Mouse (Mus musculus): ENCODE results near the gene Psmd3. TPM values are rescaled to one million over a fixed set of nuclear protein-coding genes. Genes with fewer than 3 reads are reported as not detected.

The Psmd3 gene
- polyA plus RNA-seq, 1 experiment: not detected

DNA sequence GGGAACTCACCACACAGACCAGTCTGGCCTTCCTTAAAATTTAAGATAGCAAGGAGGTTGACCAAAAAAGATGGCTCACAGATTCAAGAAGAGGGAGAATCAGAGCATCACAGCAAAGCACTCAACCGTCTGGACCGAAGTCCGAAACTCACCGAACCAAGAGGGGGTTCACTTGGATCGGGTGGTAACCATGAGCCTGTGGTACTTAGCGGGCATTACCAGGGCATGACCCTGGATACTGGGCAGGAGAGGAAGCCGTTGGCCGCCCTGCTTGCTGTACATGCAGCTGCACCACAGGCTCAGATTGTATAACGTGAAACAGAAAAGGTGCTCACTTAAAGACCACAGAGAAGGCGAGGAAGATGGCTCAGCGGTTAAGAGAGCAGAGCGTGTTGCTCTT lies 14.9 kb downstream of the Psmd3 start:
- TF ChIP-seq POLR2A (IDR thresholded peaks at IDR 0.05; ENCODE audit: insufficient read depth, low read depth, low read length): no peak
- no peak for TF ChIP-seq CTCF (IDR thresholded peaks at IDR 0.05; ENCODE audit: insufficient read depth, low read depth, low read length)
- Histone ChIP-seq H3K4me3 (ENCODE audit: insufficient read depth, low read depth, low read length) (no peak overlapping the region), H3K4me1 (ENCODE audit: control insufficient read depth, insufficient read depth, low read length) (no peaks in the 10 kb centered on the region), H3K27ac (ENCODE audit: insufficient read depth, low read depth, low read length) (no peak overlapping the region)
- WGBS: 88% methylated on average over 12 of the region's 12 CpGs

DNA sequence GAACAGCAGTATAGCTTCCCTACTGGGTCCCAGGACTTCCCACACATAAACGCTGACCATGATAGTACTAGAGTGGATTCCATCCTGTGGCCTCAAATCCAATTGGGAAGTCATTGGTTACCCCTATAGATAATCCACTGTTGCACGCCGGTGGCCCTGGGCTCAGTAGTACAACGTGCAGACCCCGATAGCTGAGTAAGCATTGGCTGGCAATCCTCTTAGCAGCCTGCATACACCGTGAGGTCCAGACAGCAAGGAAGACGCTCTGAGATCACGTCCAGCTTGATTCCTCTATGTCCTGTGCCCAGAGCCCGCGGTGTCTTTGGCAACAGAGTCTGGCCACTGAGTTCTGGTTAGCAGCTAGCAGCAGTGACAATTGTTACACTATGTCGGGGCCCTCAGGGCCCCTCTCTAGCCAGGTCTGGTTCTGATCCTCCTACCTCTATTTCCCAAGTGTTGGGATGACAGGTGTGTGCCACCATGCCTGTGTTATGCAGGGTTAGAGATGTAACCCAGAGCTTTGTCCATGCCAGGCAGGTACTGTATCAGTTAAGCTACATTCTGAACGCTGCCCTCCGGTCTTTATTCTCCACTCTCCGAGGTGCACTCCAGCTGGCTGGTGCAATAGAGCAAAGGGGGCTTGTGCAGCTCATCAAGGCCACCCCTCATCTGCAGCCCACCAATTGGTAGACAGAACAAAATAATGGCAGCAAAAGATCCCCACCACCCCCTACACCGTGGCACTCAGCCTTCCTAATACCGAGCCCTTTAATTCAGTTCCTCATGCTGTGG lies 16.7 kb downstream of the Psmd3 start:
- Histone ChIP-seq H3K27ac (ENCODE audit: insufficient read depth, low read depth, low read length) (no peak overlapping the region), H3K4me1 (ENCODE audit: control insufficient read depth, insufficient read depth, low read length) (no peaks in the 10 kb centered on the region), H3K4me3 (ENCODE audit: insufficient read depth, low read depth, low read length) (no peak overlapping the region)
- 85% methylated on average over 16 of the region's 16 CpGs for WGBS
- TF ChIP-seq CTCF (IDR thresholded peaks at IDR 0.05; ENCODE audit: insufficient read depth, low read depth, low read length) (no peak), POLR2A (IDR thresholded peaks at IDR 0.05; ENCODE audit: insufficient read depth, low read depth, low read length) (no peak)

DNA sequence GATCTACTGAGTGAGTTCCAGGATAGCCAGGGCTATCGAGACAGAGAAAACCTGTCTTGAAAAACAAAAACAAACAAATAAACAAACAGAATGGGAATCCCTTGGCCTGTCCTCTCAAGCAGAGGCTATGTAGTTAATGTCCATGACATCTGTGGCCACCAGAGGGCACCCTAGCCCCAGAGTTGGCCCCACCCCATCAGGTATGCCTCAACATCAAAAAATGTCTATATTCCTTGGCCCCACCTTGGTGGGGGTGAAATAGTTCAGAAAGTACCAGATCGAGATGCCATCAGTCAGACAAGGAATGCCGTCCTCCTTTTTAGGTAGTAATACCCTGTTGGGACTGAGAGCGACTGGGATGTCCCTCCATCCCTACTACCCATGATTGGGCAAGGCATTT lies 17.6 kb downstream of the Psmd3 start:
- TF ChIP-seq CTCF (IDR thresholded peaks at IDR 0.05; ENCODE audit: insufficient read depth, low read depth, low read length) (0 out of 2 replicates have a peak, but pooled peaks have one; percentile 16), POLR2A (IDR thresholded peaks at IDR 0.05; ENCODE audit: insufficient read depth, low read depth, low read length) (no peak)
- H3K27ac ChIP-seq (ENCODE audit: insufficient read depth, low read depth, low read length): no peak overlapping the region
- WGBS: 38% methylated on average over 4 of the region's 4 CpGs
- no peak overlapping the region for H3K4me3 ChIP-seq (ENCODE audit: insufficient read depth, low read depth, low read length)
- no peaks in the 10 kb centered on the region for H3K4me1 ChIP-seq (ENCODE audit: control insufficient read depth, insufficient read depth, low read length)

DNA sequence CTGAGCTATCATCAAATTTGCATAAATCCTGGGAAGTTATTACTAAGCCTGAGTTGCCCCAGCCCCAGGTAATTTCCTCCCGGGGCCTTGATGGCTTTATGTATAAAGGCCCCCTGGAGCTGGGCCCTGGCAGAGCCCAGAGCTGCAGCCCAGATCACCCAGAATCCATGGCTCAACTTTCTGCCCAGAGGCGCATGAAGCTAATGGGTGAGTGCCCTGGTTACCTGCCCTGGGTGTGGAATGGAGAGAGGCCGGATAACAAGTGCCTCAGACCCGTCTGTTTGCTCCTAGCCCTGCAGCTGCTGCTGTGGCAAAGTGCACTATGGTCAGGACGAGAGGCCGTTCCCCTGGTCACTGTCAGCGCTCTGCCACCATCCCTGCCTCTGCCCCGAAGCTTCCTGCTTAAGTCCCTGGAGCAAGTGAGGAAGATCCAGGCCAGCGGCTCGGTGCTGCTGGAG lies 18.9 kb downstream of the Psmd3 start, which contains the start of gene Csf3:
TSS of gene Csf3 (plus strand) at position 51 of the 458 bp plus-strand sequence.
- WGBS: 67% methylated on average over 10 of the region's 10 CpGs
- Histone ChIP-seq H3K4me1 (ENCODE audit: control insufficient read depth, insufficient read depth, low read length) (no peaks in the 10 kb centered on the region), H3K4me3 (ENCODE audit: insufficient read depth, low read depth, low read length) (no peak within 1 kb of the TSS), H3K27ac (ENCODE audit: insufficient read depth, low read depth, low read length) (no peak within 1 kb of the TSS)
- TF ChIP-seq CTCF (IDR thresholded peaks at IDR 0.05; ENCODE audit: insufficient read depth, low read depth, low read length) (no peak), POLR2A (IDR thresholded peaks at IDR 0.05; ENCODE audit: insufficient read depth, low read depth, low read length) (no peak)

DNA sequence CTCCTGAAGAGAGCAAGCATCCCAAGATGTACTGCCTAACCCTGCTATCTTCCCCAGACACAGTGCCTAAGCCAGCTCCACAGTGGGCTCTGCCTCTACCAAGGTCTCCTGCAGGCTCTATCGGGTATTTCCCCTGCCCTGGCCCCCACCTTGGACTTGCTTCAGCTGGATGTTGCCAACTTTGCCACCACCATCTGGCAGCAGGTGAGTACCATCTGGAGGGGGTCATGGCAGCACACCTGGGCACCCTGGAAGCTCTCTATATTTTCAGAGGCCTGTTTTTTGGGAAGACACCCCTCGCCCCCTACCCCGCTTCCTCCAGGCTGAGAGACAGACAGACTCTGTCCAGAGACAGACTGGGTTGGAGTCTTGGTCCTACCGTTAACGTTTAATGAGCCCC lies 20.0 kb downstream of the Psmd3 start:
- 71% methylated on average over 5 of the region's 5 CpGs for WGBS
- Histone ChIP-seq H3K27ac (ENCODE audit: insufficient read depth, low read depth, low read length) (no peak overlapping the region), H3K4me3 (ENCODE audit: insufficient read depth, low read depth, low read length) (no peak overlapping the region), H3K4me1 (ENCODE audit: control insufficient read depth, insufficient read depth, low read length) (no peaks in the 10 kb centered on the region)
- TF ChIP-seq POLR2A (IDR thresholded peaks at IDR 0.05; ENCODE audit: insufficient read depth, low read depth, low read length): no peak
- no peak for TF ChIP-seq CTCF (IDR thresholded peaks at IDR 0.05; ENCODE audit: insufficient read depth, low read depth, low read length)

DNA sequence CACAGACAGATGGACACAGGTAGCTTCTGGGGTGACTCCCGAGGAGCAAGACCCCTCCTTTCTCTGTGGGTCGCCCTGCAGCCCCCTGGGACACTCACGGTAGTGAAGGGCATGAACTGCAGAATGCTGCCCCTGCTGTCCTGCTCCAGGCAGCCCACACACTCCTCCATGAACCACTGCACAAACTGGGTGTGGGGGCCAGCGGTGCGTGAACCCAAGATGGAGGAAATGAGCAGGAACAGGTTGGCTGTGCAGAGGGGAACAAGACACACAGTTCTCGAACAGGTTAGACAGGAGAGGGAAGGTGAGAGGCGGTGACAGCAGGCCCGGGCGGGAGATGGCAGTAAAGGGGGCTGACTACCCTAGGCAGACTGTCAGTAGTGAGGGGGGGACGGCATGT lies 22.7 kb downstream of the Psmd3 start:
- TF ChIP-seq POLR2A (IDR thresholded peaks at IDR 0.05; ENCODE audit: insufficient read depth, low read depth, low read length): no peak
- no peak for TF ChIP-seq CTCF (IDR thresholded peaks at IDR 0.05; ENCODE audit: insufficient read depth, low read depth, low read length)
- Histone ChIP-seq H3K27ac (ENCODE audit: insufficient read depth, low read depth, low read length) (no peak overlapping the region), H3K4me3 (ENCODE audit: insufficient read depth, low read depth, low read length) (no peak overlapping the region), H3K4me1 (ENCODE audit: control insufficient read depth, insufficient read depth, low read length) (peaks cover 12% of the 10 kb centered on the region)
- 90% methylated on average over 10 of the region's 10 CpGs for WGBS

DNA sequence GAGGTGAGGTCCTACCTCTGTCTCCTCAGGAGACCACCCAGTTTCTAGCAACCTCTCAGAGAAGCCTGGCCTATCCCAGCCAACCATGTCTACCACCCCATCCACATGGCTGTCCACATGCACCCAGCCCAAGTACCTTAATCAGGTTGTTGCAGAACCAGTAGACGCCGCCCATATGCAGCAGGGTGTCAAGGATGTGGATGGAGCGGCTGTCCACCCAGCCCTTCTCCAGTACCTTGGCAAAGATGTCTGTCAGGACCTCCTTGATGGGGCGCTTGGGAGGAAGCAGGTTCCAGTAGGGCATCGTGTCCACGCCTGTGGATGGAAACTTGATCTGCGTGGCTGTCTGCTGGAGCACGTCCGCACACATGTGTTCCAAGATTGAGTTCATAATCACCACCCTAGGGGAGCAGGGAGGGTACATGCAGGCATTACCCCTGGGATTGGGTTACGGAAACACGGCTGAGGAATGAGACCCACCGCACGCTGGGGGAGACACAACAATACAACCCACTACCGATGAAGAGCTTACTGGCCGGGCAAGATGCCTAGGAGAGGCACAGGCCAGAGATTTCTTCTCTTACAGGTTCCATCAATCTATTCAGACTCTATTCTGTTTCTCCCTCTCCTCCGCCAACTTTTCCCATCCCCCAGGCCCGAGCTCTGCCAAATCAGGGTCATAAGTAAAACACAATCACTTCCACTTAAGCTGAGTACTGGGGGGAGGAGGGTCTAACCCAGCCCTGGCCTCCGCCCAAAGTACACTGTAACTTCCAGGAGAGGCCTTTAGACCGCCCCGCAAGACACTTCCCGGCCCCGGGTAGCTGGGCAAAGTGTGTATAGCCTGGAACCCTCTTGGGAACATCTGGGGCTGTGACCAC lies 25.3 kb downstream of the Psmd3 start:
- Histone ChIP-seq H3K4me3 (ENCODE audit: insufficient read depth, low read depth, low read length) (no peak overlapping the region), H3K4me1 (ENCODE audit: control insufficient read depth, insufficient read depth, low read length) (peaks cover 15% of the 10 kb centered on the region), H3K27ac (ENCODE audit: insufficient read depth, low read depth, low read length) (no peak overlapping the region)
- TF ChIP-seq POLR2A (IDR thresholded peaks at IDR 0.05; ENCODE audit: insufficient read depth, low read depth, low read length) (no peak), CTCF (IDR thresholded peaks at IDR 0.05; ENCODE audit: insufficient read depth, low read depth, low read length) (no peak)
- 67% methylated on average over 22 of the region's 22 CpGs for WGBS

DNA sequence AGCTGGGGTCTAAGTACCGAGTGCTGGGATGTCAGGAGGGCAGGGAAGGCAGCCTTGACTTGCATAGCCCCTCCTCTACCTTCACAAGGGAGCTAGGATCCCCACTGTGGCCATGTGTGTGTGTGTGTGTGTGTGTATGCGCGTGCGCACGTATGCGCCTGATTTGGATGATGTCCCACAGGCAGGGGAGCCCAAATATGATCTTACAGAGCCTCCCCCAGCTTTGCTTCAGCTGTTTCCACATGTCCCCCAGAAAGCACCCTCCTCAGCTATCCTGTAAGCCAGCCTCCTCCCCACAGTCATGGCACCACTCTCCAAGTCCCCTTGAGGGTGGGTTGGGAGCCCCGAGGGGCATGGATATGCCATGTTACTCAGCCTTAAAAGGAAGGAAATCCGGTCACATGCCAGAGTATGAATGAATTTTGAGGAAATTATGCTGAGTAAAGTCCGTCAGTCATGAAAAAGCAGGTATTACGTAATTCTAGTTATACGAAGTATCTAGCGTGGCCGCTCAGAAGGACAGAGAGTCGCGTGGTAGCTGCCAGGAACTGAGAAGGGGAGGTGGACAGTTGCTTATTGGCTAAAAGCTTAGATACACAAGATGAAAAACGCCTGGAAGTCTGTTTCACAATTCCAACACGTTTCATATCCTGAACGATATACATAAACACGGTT lies 26.1 kb downstream of the Psmd3 start:
- 78% methylated on average over 19 of the region's 19 CpGs for WGBS
- H3K27ac ChIP-seq (ENCODE audit: insufficient read depth, low read depth, low read length): no peak overlapping the region
- no peak overlapping the region for H3K4me3 ChIP-seq (ENCODE audit: insufficient read depth, low read depth, low read length)
- TF ChIP-seq CTCF (IDR thresholded peaks at IDR 0.05; ENCODE audit: insufficient read depth, low read depth, low read length) (no peak), POLR2A (IDR thresholded peaks at IDR 0.05; ENCODE audit: insufficient read depth, low read depth, low read length) (no peak)
- H3K4me1 ChIP-seq (ENCODE audit: control insufficient read depth, insufficient read depth, low read length): peaks cover 15% of the 10 kb centered on the region

Measured in olfactory bulb, adult 2 months (tissue).